Mouse (Mus musculus) C2C12 (cell line): Measurements from ENCODE around the gene Akp3.

ENCODE experiments used
- CEBPB ChIP-seq: IDR thresholded peaks from one replicate; pipeline ENCODE4 v1.6.1; 2011; ENCODE audit warnings: low read depth, mild to moderate bottlenecking, control low read depth, moderate library complexity
- CTCF ChIP-seq: IDR thresholded peaks from one replicate; pipeline ENCODE4 v1.5.1; 2011; ENCODE audit not compliant: control insufficient read depth, insufficient read depth, insufficient read length
- MAX ChIP-seq: IDR thresholded peaks from one replicate; pipeline ENCODE4 v1.6.1; 2011; ENCODE audit warnings: mild to moderate bottlenecking, control low read depth
- MYOD1 ChIP-seq: IDR thresholded peaks from one replicate; pipeline ENCODE4 v1.6.1; 2011; ENCODE audit warnings: low read depth; ENCODE audit not compliant: control insufficient read depth, insufficient read length
- MYOG ChIP-seq: IDR thresholded peaks from one replicate; pipeline ENCODE4 v1.6.1; 2011; ENCODE audit not compliant: control insufficient read depth, insufficient read length; ENCODE audit errors: extremely low read depth
- USF1 ChIP-seq: IDR thresholded peaks from one replicate; pipeline ENCODE4 v1.6.1; 2011; ENCODE audit warnings: low read depth, mild to moderate bottlenecking, control low read depth, moderate library complexity

- TF ChIP-seq USF1 (no peak), CTCF (no peak), MAX (no peak), MYOD1 (no peak), CEBPB (no peak), MYOG (no peak)
Observed at GRCm38 (mm10) chr1:87127206-87128030, 2.6 kb downstream of the Akp3 start.
